Mouse (Mus musculus) lung, embryonic 15.5 days (tissue): Measurements from ENCODE around the gene Tcf15. TPM values are rescaled to one million over a fixed set of nuclear protein-coding genes. Genes with fewer than 3 reads are reported as not detected.

ENCODE experiments used
- ATAC-seq: fragments of 200-750 bp; cut with Nextera tagmentation; 2 replicates; pipeline ENCODE4 v1.8.0; 2017; ENCODE audit warnings: moderate number of reproducible peaks, borderline replicate concordance; ENCODE audit not compliant: low FRiP score, low TSS enrichment; ENCODE audit errors: extremely low read depth
- H3K27ac ChIP-seq: fragments of 300-500 bp; sonication (generic); 2 replicates; pipeline ENCODE4 v1.5.1; 2015; ENCODE audit warnings: moderate library complexity, mild to moderate bottlenecking, inconsistent platforms
- H3K27me3 ChIP-seq: fragments of 300-500 bp; sonication (generic); 2 replicates; pipeline ENCODE4 v1.6.1; 2015; ENCODE audit warnings: inconsistent platforms
- H3K36me3 ChIP-seq: fragments of 300-500 bp; sonication (generic); 2 replicates; pipeline ENCODE4 v1.6.1; 2015; ENCODE audit warnings: inconsistent platforms
- H3K4me1 ChIP-seq: fragments of 300-500 bp; sonication (generic); 2 replicates; pipeline ENCODE4 v1.6.1; 2015; ENCODE audit warnings: inconsistent platforms
- H3K4me2 ChIP-seq: fragments of 300-500 bp; sonication (generic); 2 replicates; pipeline ENCODE4 v1.6.1; 2015; ENCODE audit warnings: inconsistent platforms, mild to moderate bottlenecking, moderate library complexity
- H3K4me3 ChIP-seq: fragments of 300-500 bp; sonication (generic); 2 replicates; pipeline ENCODE4 v1.5.1; 2015; ENCODE audit warnings: mild to moderate bottlenecking, inconsistent platforms
- H3K9ac ChIP-seq: fragments of 300-500 bp; sonication (generic); 2 replicates; pipeline ENCODE4 v1.6.1; 2015; ENCODE audit warnings: inconsistent platforms
- H3K9me3 ChIP-seq: fragments of 300-500 bp; sonication (generic); 2 replicates; pipeline ENCODE4 v1.6.1; 2016; ENCODE audit warnings: inconsistent platforms
- WGBS: fragments of 180-500 bp; shearing (Covaris S2); methylation state at CpG from one replicate; pipeline ENCODE4 v1.1.7; 2015; 5-methylcytosine and 5-hydroxymethylcytosine counted together
- polyA plus RNA-seq: library from polyadenylated mRNA; unstranded; fragments of >200 nt; fragmentation: Nextera tagmentation; extraction: Ambion mirVana; gene quantifications from 2 replicates; pipeline ENCODE4 v1.2.1, GENCODE M21; 2015

Gene Tcf15
- polyA plus RNA-seq, 1 experiment from 2014 or later = 7.8 TPM

GRCm38 (mm10) chr2:152196896-152197295 is 53.5 kb downstream of the Tcf15 start:
- no peak overlapping the region for H3K4me3 ChIP-seq

DNA sequence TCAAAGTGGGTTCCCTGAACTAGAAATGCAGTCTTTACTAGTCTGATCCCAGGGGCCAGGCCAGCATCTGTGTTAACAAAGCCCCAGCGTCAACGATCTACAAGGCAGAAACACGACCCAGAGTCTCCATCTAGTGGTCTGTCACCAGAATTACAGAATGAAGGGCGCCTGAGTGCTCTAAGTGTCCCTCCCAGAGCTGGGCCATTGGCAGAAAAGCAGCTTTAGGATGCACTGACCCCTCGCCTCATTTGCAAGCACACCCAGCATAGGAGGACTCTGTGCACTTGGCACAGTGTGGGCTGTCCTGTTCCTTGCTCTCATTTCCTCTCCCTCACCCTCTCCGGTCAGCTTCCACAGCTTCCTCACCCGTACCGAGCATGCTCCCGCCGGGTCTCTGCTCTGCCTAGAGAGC is 53.9 kb downstream of the Tcf15 start:
- Histone ChIP-seq H3K4me2 (no peak overlapping the region), H3K27ac (no peak overlapping the region), H3K27me3 (no peaks in the 10 kb centered on the region), H3K9me3 (no peaks in the 10 kb centered on the region), H3K4me3 (no peak overlapping the region), H3K4me1 (no peaks in the 10 kb centered on the region), H3K9ac (no peak overlapping the region), H3K36me3 (no peaks in the 10 kb centered on the region)
- 0 out of 2 replicates have a peak, but pooled peaks have one; percentile 72 for ATAC-seq
- 41% methylated on average over 10 of the region's 10 CpGs for WGBS

More at GRCm38 (mm10) chr2:152196896-152197295, 53.5 kb downstream of the Tcf15 start:
- ATAC-seq = no peak
- Histone ChIP-seq H3K9ac (no peak overlapping the region), H3K36me3 (no peaks in the 10 kb centered on the region), H3K4me1 (no peaks in the 10 kb centered on the region), H3K27me3 (no peaks in the 10 kb centered on the region), H3K9me3 (no peaks in the 10 kb centered on the region), H3K4me2 (no peak overlapping the region), H3K27ac (no peak overlapping the region)
- WGBS = 34% methylated on average over 3 of the region's 3 CpGs

Other genes starting within 250 kb of the Tcf15 start
- 0.43 and 0.62 TPM in 2 replicates for gene Angpt4, start 232.4 kb upstream of the Tcf15 start, polyA plus RNA-seq
- gene Fam110a, start 163.3 kb upstream of the Tcf15 start, polyA plus RNA-seq = 32.5 and 34.1 TPM in 2 replicates
- gene Slc52a3, start 147.1 kb upstream of the Tcf15 start, polyA plus RNA-seq = 2.7 and 2.8 TPM in 2 replicates
- not detected in 2 replicates for gene Scrt2, start 62.0 kb upstream of the Tcf15 start, polyA plus RNA-seq
- gene Srxn1, start 38.0 kb upstream of the Tcf15 start, polyA plus RNA-seq = 5.9 and 7.7 TPM in 2 replicates
- gene Csnk2a1, start 83.3 kb downstream of the Tcf15 start, polyA plus RNA-seq = 76.7 and 83.7 TPM in 2 replicates
- 37.3 and 40.3 TPM in 2 replicates for gene Tbc1d20, start 150.3 kb downstream of the Tcf15 start, polyA plus RNA-seq
- gene Rbck1, start 189.1 kb downstream of the Tcf15 start, polyA plus RNA-seq = 89.7 and 94.4 TPM in 2 replicates
- gene Trib3, start 200.5 kb downstream of the Tcf15 start, polyA plus RNA-seq = 4.1 and 5.0 TPM in 2 replicates
- gene Nrsn2, start 233.1 kb downstream of the Tcf15 start, polyA plus RNA-seq = 0.14 and 0.36 TPM in 2 replicates